Mouse (Mus musculus): ENCODE measurements at regions not wholly inside any gene's neighbourhood (a gene's known extent, or its start where the extent isn't known, plus 50 kb on each side); places are given as distances from the start of the nearest gene placed in this dataset.
"Not testable (repeated sequence)": the region's sequence is repeated elsewhere in the genome, so short reads cannot be mapped to it uniquely, and the experiment has no call there.

DNA sequence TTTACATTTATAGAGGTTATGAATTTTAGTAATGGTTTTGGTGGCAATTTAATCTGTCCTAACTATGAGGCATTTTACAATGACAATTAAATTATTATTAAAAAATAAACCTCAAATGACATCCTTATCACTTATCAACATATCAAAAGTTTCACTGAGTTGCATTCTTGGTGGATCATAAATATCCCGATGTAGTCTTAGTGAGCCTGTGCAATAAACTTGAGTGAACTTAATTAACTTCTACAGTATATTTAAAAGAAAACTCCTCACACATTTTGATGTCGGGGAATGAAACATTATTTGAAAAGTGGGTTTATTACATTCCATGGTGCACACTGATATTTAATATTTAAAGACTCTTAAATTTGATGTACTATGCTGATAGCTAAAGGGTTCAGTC, 568.9 kb upstream of the Brinp1 start:
- Histone ChIP-seq H3K4me3 (replicated peaks; ENCODE audit: insufficient read depth, low read depth, low read length) (no peak overlapping the region), H3K27ac (ENCODE audit: insufficient read depth, low read length) (no peak overlapping the region), H3K4me1 (ENCODE audit: control insufficient read depth, insufficient read depth, low read length) (no peaks in the 10 kb centered on the region), H3K27me3 (ENCODE audit: control insufficient read depth, insufficient read depth, low read length) (no peaks in the 10 kb centered on the region)
- no peak for DNase-seq
- no peak for TF ChIP-seq POLR2A (IDR thresholded peaks at IDR 0.05; ENCODE audit: borderline replicate concordance, insufficient read depth, low read length)
- no peak for TF ChIP-seq CTCF (IDR thresholded peaks at IDR 0.05; ENCODE audit: borderline replicate concordance, insufficient read depth, low read depth, low read length)
- 94% methylated on average over 2 of the region's 2 CpGs for WGBS

DNA sequence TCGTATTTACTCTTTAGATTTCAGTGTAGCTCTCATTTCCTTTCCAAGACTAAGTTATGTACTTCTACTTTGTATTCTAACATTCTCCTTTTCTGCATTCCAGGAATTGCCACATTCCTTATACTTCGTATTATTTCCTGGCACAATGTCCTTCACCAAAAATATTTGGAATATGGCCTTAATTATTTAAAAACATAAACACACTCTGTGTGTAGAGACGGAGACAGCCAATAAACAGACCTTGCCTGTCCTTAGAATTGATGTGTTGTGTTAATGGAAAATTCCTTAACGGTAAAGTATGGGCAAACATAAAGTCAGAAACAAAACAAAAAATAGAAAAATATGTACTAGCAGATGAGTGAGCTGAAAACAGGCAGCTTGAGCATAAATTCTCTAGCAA, 554.1 kb upstream of the Brinp1 start:
- H3K27me3 ChIP-seq (ENCODE audit: control insufficient read depth, insufficient read depth, low read length), result no peaks in the 10 kb centered on the region
- no peak overlapping the region for H3K4me3 ChIP-seq (replicated peaks; ENCODE audit: insufficient read depth, low read depth, low read length)
- H3K4me1 ChIP-seq (ENCODE audit: control insufficient read depth, insufficient read depth, low read length), result no peaks in the 10 kb centered on the region
- WGBS, result 73% methylated on average over 4 of the region's 4 CpGs
- no peak for DNase-seq
- TF ChIP-seq CTCF (IDR thresholded peaks at IDR 0.05; ENCODE audit: borderline replicate concordance, insufficient read depth, low read depth, low read length) (no peak), POLR2A (IDR thresholded peaks at IDR 0.05; ENCODE audit: borderline replicate concordance, insufficient read depth, low read length) (no peak)
- H3K27ac ChIP-seq (ENCODE audit: insufficient read depth, low read length), result no peak overlapping the region

DNA sequence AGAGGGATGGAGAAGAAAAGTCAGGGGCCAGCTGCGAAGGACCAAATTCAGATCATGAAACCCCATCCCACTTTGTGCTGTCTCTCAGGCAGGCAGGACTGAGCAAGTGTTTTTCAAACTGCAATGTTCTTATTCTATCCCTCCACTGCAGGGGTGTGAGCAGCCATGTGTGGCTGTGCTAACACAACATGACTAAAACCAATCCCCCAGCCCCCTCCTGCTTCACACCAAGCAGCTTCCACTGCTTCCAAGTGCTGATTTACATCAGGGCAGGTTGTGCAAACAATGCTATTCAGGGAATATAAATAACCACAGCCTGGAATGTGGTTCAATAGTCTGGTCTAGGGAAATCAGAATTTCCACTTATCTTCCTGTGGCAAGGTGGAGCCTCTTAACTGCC, 517.0 kb upstream of the Brinp1 start:
- WGBS, result 93% methylated on average over 1 of the region's 1 CpGs
- Histone ChIP-seq H3K27ac (ENCODE audit: insufficient read depth, low read length) (no peak overlapping the region), H3K4me3 (replicated peaks; ENCODE audit: insufficient read depth, low read depth, low read length) (no peak overlapping the region), H3K4me1 (ENCODE audit: control insufficient read depth, insufficient read depth, low read length) (no peaks in the 10 kb centered on the region), H3K27me3 (ENCODE audit: control insufficient read depth, insufficient read depth, low read length) (no peaks in the 10 kb centered on the region)
- no peak for TF ChIP-seq CTCF (IDR thresholded peaks at IDR 0.05; ENCODE audit: borderline replicate concordance, insufficient read depth, low read depth, low read length)
- TF ChIP-seq POLR2A (IDR thresholded peaks at IDR 0.05; ENCODE audit: borderline replicate concordance, insufficient read depth, low read length), result no peak
- DNase-seq, result no peak

DNA sequence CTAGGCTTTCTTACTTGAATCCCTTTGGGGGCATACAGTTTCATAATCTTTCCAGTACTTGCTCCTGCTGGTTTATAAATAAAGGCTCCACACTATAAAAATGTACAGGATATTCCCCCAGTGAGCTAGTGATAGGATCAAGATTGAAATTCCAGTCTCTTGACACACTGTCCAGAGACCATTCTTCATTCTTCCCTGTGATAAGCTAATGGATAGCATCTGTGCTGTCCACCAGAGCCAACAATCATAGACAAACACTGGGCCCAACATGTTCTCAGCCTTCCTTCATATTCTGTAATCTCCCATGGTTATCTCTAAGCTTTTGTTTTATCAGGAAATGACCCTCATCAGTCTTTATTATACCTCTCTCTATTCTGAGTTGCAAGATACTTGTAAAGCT, 505.8 kb upstream of the Brinp1 start:
- TF ChIP-seq CTCF (IDR thresholded peaks at IDR 0.05; ENCODE audit: borderline replicate concordance, insufficient read depth, low read depth, low read length) (no peak), POLR2A (IDR thresholded peaks at IDR 0.05; ENCODE audit: borderline replicate concordance, insufficient read depth, low read length) (no peak)
- no peaks in the 10 kb centered on the region for H3K4me1 ChIP-seq (ENCODE audit: control insufficient read depth, insufficient read depth, low read length)
- DNase-seq, result no peak
- H3K27me3 ChIP-seq (ENCODE audit: control insufficient read depth, insufficient read depth, low read length), result no peaks in the 10 kb centered on the region
- H3K4me3 ChIP-seq (replicated peaks; ENCODE audit: insufficient read depth, low read depth, low read length), result no peak overlapping the region
- no peak overlapping the region for H3K27ac ChIP-seq (ENCODE audit: insufficient read depth, low read length)

DNA sequence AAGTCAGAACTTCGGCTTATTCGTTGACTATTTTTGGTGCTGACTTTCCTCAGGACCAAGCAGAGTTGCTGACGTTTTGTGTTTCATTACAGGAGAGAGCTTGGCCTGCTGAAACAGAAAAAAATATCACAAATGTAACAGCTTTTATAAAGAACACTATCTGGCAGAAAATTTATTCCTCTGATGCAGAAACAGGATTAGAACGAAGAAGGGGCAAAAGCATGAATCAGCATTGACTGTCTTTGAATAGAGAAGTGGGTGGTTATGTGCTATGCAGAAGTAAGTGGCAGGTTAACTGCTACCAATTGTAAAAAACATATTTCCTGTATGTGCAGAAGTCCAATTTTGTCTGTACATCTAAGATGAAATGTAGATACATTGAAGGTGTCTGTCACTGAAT, 502.2 kb upstream of the Brinp1 start:
- no peak for DNase-seq

DNA sequence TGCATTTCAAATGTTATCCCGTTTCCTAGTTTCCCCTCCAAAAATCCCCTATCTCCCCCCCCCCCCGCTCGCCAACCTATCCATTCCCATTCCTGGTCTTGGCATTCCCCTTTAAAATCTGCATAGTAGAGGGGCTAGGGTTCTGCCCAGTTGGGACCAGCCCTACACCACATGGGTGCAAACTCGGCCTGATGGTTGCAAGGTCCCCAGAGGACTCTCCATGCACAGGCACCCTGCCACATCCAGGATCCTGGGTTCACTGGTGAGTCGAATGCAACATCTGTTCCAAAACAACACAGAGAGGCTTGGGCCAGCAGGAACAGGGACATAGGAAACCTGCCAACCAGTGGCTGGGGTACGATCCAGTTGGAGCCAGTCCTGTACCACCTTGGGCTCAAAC, 492.0 kb upstream of the Brinp1 start:
- TF ChIP-seq POLR2A (IDR thresholded peaks at IDR 0.05; ENCODE audit: borderline replicate concordance, insufficient read depth, low read length) (no peak), CTCF (IDR thresholded peaks at IDR 0.05; ENCODE audit: borderline replicate concordance, insufficient read depth, low read depth, low read length) (no peak)
- no peak overlapping the region for H3K27ac ChIP-seq (ENCODE audit: insufficient read depth, low read length)
- 55% methylated on average over 6 of the region's 6 CpGs for WGBS
- DNase-seq, result no peak
- H3K4me1 ChIP-seq (ENCODE audit: control insufficient read depth, insufficient read depth, low read length), result no peaks in the 10 kb centered on the region
- no peaks in the 10 kb centered on the region for H3K27me3 ChIP-seq (ENCODE audit: control insufficient read depth, insufficient read depth, low read length)
- no peak overlapping the region for H3K4me3 ChIP-seq (replicated peaks; ENCODE audit: insufficient read depth, low read depth, low read length)

More for the DNA sequence above, 502.2 kb upstream of the Brinp1 start:
- Histone ChIP-seq H3K27ac (ENCODE audit: insufficient read depth, low read length) (no peak overlapping the region), H3K27me3 (ENCODE audit: control insufficient read depth, insufficient read depth, low read length) (no peaks in the 10 kb centered on the region), H3K4me3 (replicated peaks; ENCODE audit: insufficient read depth, low read depth, low read length) (no peak overlapping the region), H3K4me1 (ENCODE audit: control insufficient read depth, insufficient read depth, low read length) (no peaks in the 10 kb centered on the region)
- 92% methylated on average over 4 of the region's 4 CpGs for WGBS
- no peak for TF ChIP-seq CTCF (IDR thresholded peaks at IDR 0.05; ENCODE audit: borderline replicate concordance, insufficient read depth, low read depth, low read length)
- TF ChIP-seq POLR2A (IDR thresholded peaks at IDR 0.05; ENCODE audit: borderline replicate concordance, insufficient read depth, low read length), result no peak

DNA sequence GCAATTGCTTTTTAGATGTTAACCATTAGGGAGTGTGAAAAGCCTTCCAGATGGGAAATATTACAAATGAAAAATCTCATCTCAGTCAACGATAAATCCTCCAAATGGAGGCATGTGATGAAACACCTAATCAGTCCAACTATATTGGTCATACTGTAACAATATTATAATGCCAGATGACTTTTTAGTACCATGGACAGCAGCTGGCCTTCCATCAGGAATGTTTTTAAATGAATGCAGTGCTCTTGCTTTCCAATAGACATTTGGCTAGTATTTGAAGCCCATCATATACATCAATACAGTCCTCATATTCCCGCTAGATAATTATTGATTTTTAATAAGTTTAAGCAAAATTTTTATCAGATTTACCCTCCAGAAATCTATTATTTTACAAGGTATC, 489.8 kb upstream of the Brinp1 start:
- Histone ChIP-seq H3K4me1 (ENCODE audit: control insufficient read depth, insufficient read depth, low read length) (no peaks in the 10 kb centered on the region), H3K27me3 (ENCODE audit: control insufficient read depth, insufficient read depth, low read length) (no peaks in the 10 kb centered on the region), H3K27ac (ENCODE audit: insufficient read depth, low read length) (no peak overlapping the region), H3K4me3 (replicated peaks; ENCODE audit: insufficient read depth, low read depth, low read length) (no peak overlapping the region)
- DNase-seq, result no peak
- 79% methylated on average over 2 of the region's 2 CpGs for WGBS
- TF ChIP-seq POLR2A (IDR thresholded peaks at IDR 0.05; ENCODE audit: borderline replicate concordance, insufficient read depth, low read length) (no peak), CTCF (IDR thresholded peaks at IDR 0.05; ENCODE audit: borderline replicate concordance, insufficient read depth, low read depth, low read length) (no peak)

- Histone ChIP-seq H3K27me3 (ENCODE audit: control insufficient read depth, insufficient read depth, low read length) (no peaks in the 10 kb centered on the region), H3K4me3 (replicated peaks; ENCODE audit: insufficient read depth, low read depth, low read length) (no peak overlapping the region), H3K27ac (ENCODE audit: insufficient read depth, low read length) (no peak overlapping the region), H3K4me1 (ENCODE audit: control insufficient read depth, insufficient read depth, low read length) (no peaks in the 10 kb centered on the region)
- DNase-seq, result no peak
- WGBS, result 89% methylated on average over 9 of the region's 9 CpGs
- no peak for TF ChIP-seq CTCF (IDR thresholded peaks at IDR 0.05; ENCODE audit: borderline replicate concordance, insufficient read depth, low read depth, low read length)
- TF ChIP-seq POLR2A (IDR thresholded peaks at IDR 0.05; ENCODE audit: borderline replicate concordance, insufficient read depth, low read length), result no peak
These were observed 481.2 kb upstream of the Brinp1 start for GRCm38 (mm10) chr4:69435390-69435789.

DNA sequence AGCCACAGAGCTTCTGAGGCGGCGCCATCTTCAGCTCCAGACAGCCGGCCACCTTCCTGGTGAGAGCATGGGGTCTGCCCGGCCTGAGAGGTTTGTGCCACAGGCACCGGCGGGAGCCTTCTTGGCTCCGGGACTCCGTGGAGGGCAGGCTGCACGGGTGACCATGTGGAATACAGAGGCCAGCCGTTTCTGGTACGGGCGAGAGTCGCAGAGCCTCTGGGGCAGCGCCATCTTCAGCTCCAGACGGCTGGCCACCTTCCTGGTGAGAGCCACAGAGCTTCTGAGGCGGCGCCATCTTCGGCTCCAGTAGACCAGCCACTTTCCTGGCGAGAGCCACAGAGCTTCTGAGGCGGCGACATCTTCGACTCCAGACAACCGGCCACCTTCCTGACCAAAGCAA, 456.2 kb upstream of the Brinp1 start:
- not testable (repeated sequence) for DNase-seq; H3K4me1 ChIP-seq (ENCODE audit: control insufficient read depth, insufficient read depth, low read length); H3K27ac ChIP-seq (ENCODE audit: insufficient read depth, low read length); H3K4me3 ChIP-seq (replicated peaks; ENCODE audit: insufficient read depth, low read depth, low read length); H3K27me3 ChIP-seq (ENCODE audit: control insufficient read depth, insufficient read depth, low read length)
- 94% methylated on average over 23 of the region's 23 CpGs for WGBS

All from cerebellum, adult 2 months (tissue).